Mouse (Mus musculus): ENCODE results near the gene Exoc1.

- TF ChIP-seq CTCF (IDR thresholded peaks at IDR 0.05; ENCODE audit: low read depth) = no peak
- TF ChIP-seq EP300 (optimal IDR thresholded peaks at IDR 0.05) = no peak
These were observed 21.3 kb downstream of the Exoc1 start for GRCm38 (mm10) chr5:76550426-76550825.
